Mouse (Mus musculus): Measurements from ENCODE around the gene Pex5l.
A peak's percentile ranks its signal among the peaks of the same experiment; 100 is the strongest.

Pex5l gene

DNA sequence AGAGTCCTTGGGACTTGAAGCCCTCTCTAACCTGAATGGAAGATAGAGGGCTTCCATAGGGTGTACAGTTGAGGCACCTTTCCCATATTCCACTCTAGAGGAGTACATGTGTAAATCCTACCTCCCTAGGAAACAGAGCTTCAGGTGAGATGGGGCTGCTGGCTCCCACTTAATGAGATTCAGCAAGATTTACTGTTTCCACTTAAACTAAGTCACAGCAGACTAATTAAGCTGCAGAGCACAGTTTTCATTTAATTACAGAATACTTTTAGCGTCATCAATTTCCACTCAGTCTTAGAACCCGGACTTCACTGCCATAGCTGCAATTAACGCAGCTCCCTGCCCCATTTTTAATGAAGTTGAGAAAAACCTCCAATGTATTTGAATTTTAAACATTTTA lies 181.6 kb downstream of the Pex5l start:
- DNase-seq (ENCODE audit: extremely low read depth, low read depth, low spot score) = no peak

DNA sequence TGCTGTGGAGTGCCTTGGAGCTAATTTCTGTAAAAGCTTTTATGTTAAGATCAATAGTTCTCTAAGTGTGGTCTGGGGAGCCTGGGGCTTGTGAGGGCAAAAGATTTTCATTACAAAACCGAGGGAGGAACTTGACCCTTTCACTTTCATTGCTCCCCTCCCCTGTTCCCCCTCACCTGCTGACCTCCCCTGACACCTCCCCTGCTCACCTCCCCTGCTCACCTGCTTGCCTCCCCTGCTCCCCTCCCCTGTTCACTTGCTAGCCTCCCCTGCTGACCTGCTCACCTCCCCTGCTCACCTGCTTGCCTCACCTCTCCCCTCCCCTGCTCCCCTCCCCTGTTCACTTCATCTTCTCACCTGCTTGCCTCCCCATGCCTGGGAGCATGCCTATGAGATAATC lies 191.7 kb downstream of the Pex5l start:
- DNase-seq (ENCODE audit: extremely low read depth, low read depth, low spot score) = no peak

DNA sequence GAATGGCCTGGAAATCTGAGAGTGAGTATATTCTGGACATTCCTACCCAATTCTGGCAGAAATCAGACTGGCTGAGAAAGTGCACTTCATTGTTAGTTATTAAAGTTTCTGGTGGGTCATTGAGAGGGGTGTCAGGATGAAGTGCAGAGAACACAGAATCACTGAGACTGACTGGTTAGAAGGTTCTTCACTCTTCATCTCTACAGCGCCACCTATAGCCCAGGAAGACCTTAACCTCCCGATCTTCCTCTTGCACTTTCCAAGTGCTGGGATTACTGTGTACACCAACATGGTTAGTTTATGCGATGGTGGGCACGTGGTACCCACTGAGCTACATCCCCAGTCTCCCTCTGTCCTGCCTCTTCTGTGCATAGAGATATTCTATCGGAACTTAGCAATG lies 195.6 kb downstream of the Pex5l start:
- no peak for DNase-seq (ENCODE audit: extremely low read depth, low read depth, low spot score)

GRCm38 (mm10) chr3:32939802-32940501 lies 203.1 kb downstream of the Pex5l start:
- no peak for DNase-seq (ENCODE audit: extremely low read depth, low read depth, low spot score)

DNA sequence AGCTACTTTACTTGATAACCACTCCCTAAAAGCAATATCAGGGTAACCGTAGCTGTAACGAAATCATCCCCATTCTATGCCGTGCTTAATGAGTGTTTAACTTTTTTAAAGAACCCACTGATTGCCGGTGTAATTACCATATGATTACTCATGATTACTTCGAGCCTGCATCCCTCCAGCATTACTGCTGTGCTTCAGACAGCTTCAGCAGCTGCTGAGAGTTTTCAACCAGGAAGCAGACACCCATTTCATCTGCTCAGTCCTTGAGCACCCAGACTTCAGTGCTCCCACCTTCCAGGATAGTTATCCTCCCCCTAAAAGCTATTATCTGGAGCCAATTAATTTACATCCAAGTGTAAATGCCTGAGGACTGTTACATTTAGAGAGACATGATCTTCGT lies 218.9 kb downstream of the Pex5l start:
- no peak for DNase-seq (ENCODE audit: extremely low read depth, low read depth, low spot score)

- DNase-seq (ENCODE audit: extremely low read depth, low read depth, low spot score) = no peak
These were observed 232.9 kb downstream of the Pex5l start for GRCm38 (mm10) chr3:32910071-32910551.

GRCm38 (mm10) chr3:32908400-32908799 lies 234.6 kb downstream of the Pex5l start:
- no peak for DNase-seq (ENCODE audit: extremely low read depth, low read depth, low spot score)

GRCm38 (mm10) chr3:32905850-32906779 lies 236.9 kb downstream of the Pex5l start:
- peak; percentile 10 for DNase-seq (ENCODE audit: extremely low read depth, low read depth, low spot score)

DNA sequence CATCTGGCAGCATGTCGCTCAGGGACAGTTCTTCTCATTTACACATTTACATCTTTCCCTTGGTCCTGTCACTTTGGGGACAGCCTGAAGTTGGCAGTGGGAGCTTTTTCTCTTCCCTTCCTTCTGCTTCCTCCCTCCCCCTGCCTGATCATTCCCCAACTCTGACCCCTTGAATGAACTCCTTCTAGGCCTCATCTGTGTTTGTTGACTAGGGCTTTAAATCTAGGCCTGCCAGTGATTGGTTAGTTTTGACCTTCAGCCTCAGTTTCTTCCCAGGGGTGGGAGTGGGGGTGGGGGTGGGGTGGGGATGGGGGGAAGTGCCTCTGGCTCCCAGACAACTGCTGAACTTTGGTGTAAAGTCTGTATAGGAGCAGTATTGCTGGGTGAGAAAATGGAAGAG lies 238.4 kb downstream of the Pex5l start:
- no peak for DNase-seq (ENCODE audit: extremely low read depth, low read depth, low spot score)

- no peak for DNase-seq (ENCODE audit: extremely low read depth, low read depth, low spot score)
These were observed 239.6 kb downstream of the Pex5l start for GRCm38 (mm10) chr3:32903462-32903861.
